Mouse (Mus musculus) myocyte (in vitro differentiated cells): ENCODE results near the gene Socs1. TPM values are rescaled to one million over a fixed set of nuclear protein-coding genes. Genes with fewer than 3 reads are reported as not detected.

ENCODE experiments used
- H3K27me3 ChIP-seq: one replicate; pipeline ENCODE4 v1.6.1; 2011; ENCODE audit not compliant: control insufficient read depth, insufficient read depth, insufficient read length
- H3K36me3 ChIP-seq: one replicate; pipeline ENCODE4 v1.6.1; 2011; ENCODE audit not compliant: control insufficient read depth, insufficient read depth
- H3K4me2 ChIP-seq: one replicate; pipeline ENCODE4 v1.6.1; 2011; ENCODE audit warnings: low read depth, control low read depth
- H3K4me3 ChIP-seq: one replicate; pipeline ENCODE4 v1.5.1; 2011; ENCODE audit warnings: mild to moderate bottlenecking, control low read depth, moderate library complexity
- H3K79me2 ChIP-seq: one replicate; pipeline ENCODE4 v1.6.1; 2011; ENCODE audit not compliant: control insufficient read depth, insufficient read depth
- H3ac ChIP-seq: one replicate; pipeline ENCODE4 v1.6.1; 2011; ENCODE audit not compliant: control insufficient read depth, insufficient read length
- CEBPB ChIP-seq: IDR thresholded peaks from 2 replicates; pipeline ENCODE4 v1.6.1; 2011; ENCODE audit warnings: mild to moderate bottlenecking, moderate library complexity; ENCODE audit not compliant: poor library complexity, insufficient read depth, severe bottlenecking
- E2F4 ChIP-seq: IDR thresholded peaks from one replicate; pipeline ENCODE4 v1.6.1; 2011; ENCODE audit warnings: mild to moderate bottlenecking, control low read depth, moderate library complexity; ENCODE audit not compliant: insufficient read depth
- MAX ChIP-seq: IDR thresholded peaks from one replicate; pipeline ENCODE4 v1.6.1; 2011; ENCODE audit warnings: low read depth, mild to moderate bottlenecking, control low read depth
- MYOD1 ChIP-seq, 3 experiments: IDR thresholded peaks; one replicate each; pipeline ENCODE4 v1.6.1; 2011; ENCODE audit warnings: control low read depth in 2 of 3, low read depth in 2 of 3, mild to moderate bottlenecking in 2 of 3, moderate library complexity in 1 of 3; ENCODE audit not compliant: insufficient read length in 2 of 3, control insufficient read depth in 1 of 3
- MYOG ChIP-seq, 3 experiments: IDR thresholded peaks; one replicate each; pipeline ENCODE4 v1.6.1; 2011; ENCODE audit warnings: control low read depth in 2 of 3, low read depth in 2 of 3, mild to moderate bottlenecking in 2 of 3; ENCODE audit not compliant: insufficient read length in 2 of 3, control insufficient read depth in 1 of 3, insufficient read depth in 1 of 3
- POLR2A ChIP-seq: IDR thresholded peaks from one replicate; pipeline ENCODE4 v1.6.1; 2011; ENCODE audit warnings: low read depth, mild to moderate bottlenecking, control low read depth, moderate library complexity; ENCODE audit not compliant: insufficient read length
- POLR2AphosphoS2 ChIP-seq: IDR thresholded peaks from one replicate; pipeline ENCODE4 v1.6.1; 2011; ENCODE audit warnings: low read depth, control low read depth; ENCODE audit not compliant: insufficient read length
- REST ChIP-seq: IDR thresholded peaks from one replicate; pipeline ENCODE4 v1.6.1; 2011; ENCODE audit warnings: mild to moderate bottlenecking, control low read depth, moderate library complexity; ENCODE audit not compliant: insufficient read depth, insufficient read length
- SRF ChIP-seq: IDR thresholded peaks from one replicate; pipeline ENCODE4 v1.6.1; 2011; ENCODE audit warnings: low read depth; ENCODE audit not compliant: control insufficient read depth, insufficient read length
- TCF12 ChIP-seq: IDR thresholded peaks from one replicate; pipeline ENCODE4 v1.6.1; 2011; ENCODE audit warnings: mild to moderate bottlenecking, control low read depth; ENCODE audit not compliant: poor library complexity, insufficient read depth, severe bottlenecking
- TCF3 ChIP-seq: IDR thresholded peaks from one replicate; pipeline ENCODE4 v1.6.1; 2011; ENCODE audit warnings: low read depth, control low read depth; ENCODE audit not compliant: insufficient read length
- USF1 ChIP-seq: IDR thresholded peaks from one replicate; pipeline ENCODE4 v1.6.1; 2011; ENCODE audit warnings: low read depth, mild to moderate bottlenecking, control low read depth, moderate library complexity
- polyA plus RNA-seq: library from polyadenylated mRNA; unstranded; fragments of >200 nt; fragmentation: generic; extraction: Trizol; gene quantifications from one replicate; pipeline ENCODE4 v1.2.1, GENCODE M21; 2012; ENCODE audit warnings: missing spikeins

Socs1 gene
- polyA plus RNA-seq, 1 experiment, result 1.7 TPM

DNA sequence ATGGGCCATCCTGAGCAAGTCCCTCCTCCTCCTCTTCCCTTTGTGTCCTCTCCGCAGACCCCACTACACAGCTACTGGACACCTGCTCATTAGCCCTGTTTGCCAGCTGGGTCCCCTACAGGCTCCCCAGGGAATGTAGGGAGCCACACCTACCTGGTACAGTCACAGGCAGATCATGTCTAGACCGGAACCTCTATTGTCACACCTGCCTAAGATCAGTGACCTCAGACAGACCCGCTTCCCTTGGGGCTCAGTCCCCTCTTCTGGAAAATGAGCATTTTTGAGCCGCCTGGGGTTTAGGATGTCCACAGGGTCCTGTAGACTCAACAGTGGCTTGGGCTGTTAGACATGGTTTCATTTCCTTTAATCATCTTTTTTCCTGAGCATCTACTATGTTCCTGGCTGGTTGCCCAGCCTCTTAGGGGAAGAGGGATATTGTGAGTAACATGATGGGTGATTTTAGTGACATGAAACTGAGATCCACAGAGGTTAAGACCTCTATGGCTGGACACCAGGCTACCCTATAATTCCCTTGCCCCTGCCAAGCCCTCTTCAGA, 33.3 kb upstream of the Socs1 start:
- H3K36me3 ChIP-seq, result no peaks in the 10 kb centered on the region
- H3K4me3 ChIP-seq, result no peak overlapping the region
- no peaks in the 10 kb centered on the region for H3K79me2 ChIP-seq
- no peaks in the 10 kb centered on the region for H3K27me3 ChIP-seq
- no peak overlapping the region for H3K4me2 ChIP-seq
- no peak for TF ChIP-seq POLR2A
- TF ChIP-seq MAX, result no peak
- no peak for TF ChIP-seq USF1
- no peak for TF ChIP-seq SRF
- TF ChIP-seq CEBPB, result no peak
- no peak for TF ChIP-seq TCF3
- no peak for TF ChIP-seq TCF12
- TF ChIP-seq POLR2AphosphoS2, result no peak
- TF ChIP-seq REST, result no peak
- no peak overlapping the region for H3ac ChIP-seq

DNA sequence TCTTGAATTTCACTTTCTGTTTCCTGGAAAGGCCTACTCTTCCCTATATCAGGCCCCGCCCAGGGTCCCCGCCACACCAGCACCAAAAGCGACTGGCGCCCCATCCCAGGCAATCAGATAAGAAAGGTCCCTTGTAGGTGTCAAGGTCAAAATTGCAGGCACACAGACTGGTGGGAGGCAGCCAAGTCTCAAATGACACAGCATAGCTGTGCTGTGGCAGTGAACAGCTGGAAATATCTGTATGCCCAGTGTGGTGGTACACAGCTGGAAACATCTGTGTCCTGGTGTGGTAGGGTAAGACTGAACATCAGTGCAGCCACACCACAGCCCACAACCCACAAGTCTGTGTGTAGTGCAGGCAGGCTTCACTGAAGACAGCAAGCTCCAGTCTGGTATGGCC, 29.5 kb upstream of the Socs1 start:
- TF ChIP-seq MAX (no peak), POLR2AphosphoS2 (no peak), E2F4 (no peak), CEBPB (no peak), TCF12 (no peak), POLR2A (no peak), MYOG (IDR thresholded peaks at IDR 0.05; ENCODE audit: control insufficient read depth in 1 of 3, insufficient read depth in 1 of 3, insufficient read length in 2 of 3, low read depth in 2 of 3) (no peak), REST (no peak), TCF3 (no peak), SRF (no peak), USF1 (no peak), MYOD1 (IDR thresholded peaks at IDR 0.05; ENCODE audit: control insufficient read depth in 1 of 3, insufficient read length in 2 of 3, low read depth in 2 of 3) (no peak)
- Histone ChIP-seq H3K79me2 (no peaks in the 10 kb centered on the region), H3K36me3 (no peaks in the 10 kb centered on the region)

DNA sequence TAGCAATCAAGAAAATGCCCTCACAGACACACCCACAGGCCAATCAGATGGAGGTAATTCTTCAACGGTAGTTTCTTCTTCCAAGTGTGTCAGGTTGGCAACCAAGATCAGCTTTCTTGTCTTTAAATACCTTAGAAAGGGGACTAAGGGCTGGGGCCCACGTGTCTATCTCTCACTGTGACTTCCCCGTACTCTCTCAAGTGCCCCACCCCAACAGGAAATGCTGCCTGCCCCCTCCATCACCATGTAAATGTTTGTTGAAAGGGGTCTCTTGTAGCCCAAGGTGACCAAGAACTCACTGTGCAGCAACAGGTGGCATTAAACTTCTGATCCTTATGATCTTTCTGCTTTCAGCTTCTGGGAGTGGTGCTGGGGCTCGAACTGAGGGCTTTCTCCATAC, 28.4 kb upstream of the Socs1 start:
- H3ac ChIP-seq, result no peak overlapping the region
- no peaks in the 10 kb centered on the region for H3K79me2 ChIP-seq
- H3K4me3 ChIP-seq, result no peak overlapping the region
- TF ChIP-seq REST (no peak), MAX (no peak), TCF3 (no peak), MYOG (IDR thresholded peaks at IDR 0.05; ENCODE audit: control insufficient read depth in 1 of 3, insufficient read depth in 1 of 3, insufficient read length in 2 of 3, low read depth in 2 of 3) (no peak), MYOD1 (IDR thresholded peaks at IDR 0.05; ENCODE audit: control insufficient read depth in 1 of 3, insufficient read length in 2 of 3, low read depth in 2 of 3) (no peak), POLR2A (no peak), POLR2AphosphoS2 (no peak), TCF12 (no peak), USF1 (no peak), CEBPB (no peak), E2F4 (no peak), SRF (no peak)
- no peaks in the 10 kb centered on the region for H3K36me3 ChIP-seq
- no peak overlapping the region for H3K4me2 ChIP-seq
- peaks cover 13% of the 10 kb centered on the region for H3K27me3 ChIP-seq

More for the DNA sequence above, 29.5 kb upstream of the Socs1 start:
- Histone ChIP-seq H3K27me3 (peaks cover 1% of the 10 kb centered on the region), H3K4me3 (no peak overlapping the region), H3ac (no peak overlapping the region), H3K4me2 (no peak overlapping the region)

DNA sequence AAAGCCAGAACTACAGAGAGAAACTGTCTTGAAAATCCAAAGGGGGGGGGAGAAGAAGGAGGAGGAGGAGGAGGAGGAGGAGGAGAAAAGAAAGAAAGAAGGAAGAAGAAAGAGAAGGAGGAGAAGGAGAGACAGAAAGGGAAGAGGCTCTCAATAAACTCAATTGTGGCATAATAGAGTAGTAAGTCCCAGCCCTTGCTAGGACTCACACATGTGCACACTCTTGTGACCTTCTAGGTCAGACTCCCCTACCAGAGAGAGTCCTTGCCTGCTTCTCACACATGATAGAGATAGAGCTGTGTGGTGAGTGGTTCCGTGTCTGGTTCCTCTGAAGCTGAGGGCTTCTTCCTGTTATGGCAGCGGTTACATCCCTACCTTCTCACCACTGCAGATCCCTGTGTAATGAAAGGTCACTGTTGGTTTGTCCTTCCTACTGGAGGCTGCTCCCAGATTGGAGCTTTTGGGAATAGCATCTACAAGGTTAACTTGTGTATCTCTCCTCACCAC, 27.6 kb upstream of the Socs1 start, which contains the start of gene Gm11172:
Gene Gm11172, plus strand, starts transcription at position 51 of the 507 bp plus-strand sequence.
- Histone ChIP-seq H3K36me3 (no peaks in the 10 kb centered on the region), H3ac (no peak within 1 kb of the TSS), H3K4me3 (no peak within 1 kb of the TSS), H3K27me3 (peaks cover 19% of the 10 kb centered on the region), H3K79me2 (no peaks in the 10 kb centered on the region), H3K4me2 (no peak within 1 kb of the TSS)
- no peak for TF ChIP-seq TCF12
- TF ChIP-seq E2F4, result no peak
- TF ChIP-seq SRF, result no peak
- TF ChIP-seq MYOG (IDR thresholded peaks at IDR 0.05; ENCODE audit: control insufficient read depth in 1 of 3, insufficient read depth in 1 of 3, insufficient read length in 2 of 3, low read depth in 2 of 3), result no peak

DNA sequence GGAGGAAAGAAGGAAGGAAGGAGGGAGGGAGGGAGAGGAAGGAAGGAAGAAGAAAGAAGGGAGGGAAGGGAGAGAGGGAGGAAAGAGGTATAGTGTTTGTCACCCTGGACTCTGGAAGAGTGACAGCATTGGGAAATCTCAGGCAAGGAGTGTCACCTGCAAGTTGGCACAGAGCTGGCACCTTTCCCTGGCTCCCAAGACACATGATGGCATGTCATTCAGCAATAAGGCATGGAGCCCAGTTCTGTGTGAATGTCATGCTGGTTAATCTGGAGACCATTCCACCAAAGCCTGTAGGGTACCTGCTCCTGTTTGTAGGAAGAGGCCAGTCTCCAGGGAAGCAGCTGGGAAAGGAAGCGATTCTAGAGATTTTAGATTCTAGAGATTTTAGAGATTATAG, 25.0 kb upstream of the Socs1 start:
- no peaks in the 10 kb centered on the region for H3K36me3 ChIP-seq
- TF ChIP-seq USF1 (no peak), MYOG (IDR thresholded peaks at IDR 0.05; ENCODE audit: control insufficient read depth in 1 of 3, insufficient read depth in 1 of 3, insufficient read length in 2 of 3, low read depth in 2 of 3) (no peak), TCF12 (no peak), POLR2A (no peak), MYOD1 (IDR thresholded peaks at IDR 0.05; ENCODE audit: control insufficient read depth in 1 of 3, insufficient read length in 2 of 3, low read depth in 2 of 3) (no peak), TCF3 (no peak), REST (no peak), MAX (no peak), SRF (no peak), CEBPB (no peak), E2F4 (no peak), POLR2AphosphoS2 (no peak)
- no peaks in the 10 kb centered on the region for H3K79me2 ChIP-seq
- H3K4me3 ChIP-seq, result no peak overlapping the region
- peaks cover 30% of the 10 kb centered on the region for H3K27me3 ChIP-seq
- no peak overlapping the region for H3K4me2 ChIP-seq
- H3ac ChIP-seq, result no peak overlapping the region
